ENCODE assay signal across 8 mouse cellular contexts in the genomic region with DNA sequence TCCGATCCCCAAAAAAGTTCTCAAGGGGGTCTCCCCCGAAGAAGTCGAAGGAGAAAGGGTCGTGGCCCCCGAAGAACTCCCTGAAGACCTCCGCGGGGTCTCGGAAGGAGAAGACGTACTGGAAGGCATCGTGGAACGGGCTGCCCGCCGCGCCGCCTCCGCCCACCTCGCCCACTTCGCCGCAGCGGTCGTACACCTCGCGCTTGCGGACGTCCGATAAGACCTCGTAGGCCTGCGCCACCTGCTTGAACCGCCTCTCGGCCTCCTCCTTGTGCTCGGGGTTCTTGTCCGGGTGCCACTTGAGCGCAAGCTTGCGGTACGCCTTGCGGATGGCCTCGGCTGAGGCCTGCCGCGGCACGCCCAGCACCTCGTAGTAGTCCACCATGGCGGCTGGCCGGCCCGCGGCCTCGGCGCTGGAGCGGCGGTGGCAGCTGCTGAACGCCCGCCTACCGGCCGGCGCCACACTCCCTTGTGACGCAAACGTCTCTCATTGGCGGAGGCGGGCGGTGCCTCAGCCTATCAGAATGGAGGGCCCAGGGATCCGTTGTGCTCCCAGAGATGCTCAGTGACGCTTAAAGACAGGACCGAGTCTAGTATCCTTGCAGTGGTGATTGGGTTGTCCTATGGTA. TPM values are rescaled to one million over a fixed set of nuclear protein-coding genes. Genes with fewer than 3 reads are reported as not detected.
DNase-seq lines count a peak whose midpoint lies in the region; ATAC-seq lines count a peak whose summit lies in the region.

Gene Dnajb3, minus strand, starts transcription at position 489 of the 629 bp plus-strand sequence.

- no peaks in the 10 kb centered on the region for H3K9me3 ChIP-seq in heart, embryonic 10.5 days
- no peaks in the 10 kb centered on the region; the same call in 1 of the 2 replicates for H3K9me3 ChIP-seq in kidney, embryonic 14.5 days (ENCODE audit: control insufficient read depth, low read length)
- H3K9me3 ChIP-seq in limb, embryonic 15.5 days, result no peaks in the 10 kb centered on the region
- peaks cover 5% of the 10 kb centered on the region; the same call in 1 of the 2 replicates for H3K9me3 ChIP-seq in midbrain, embryonic 16.5 days (replicated peaks; ENCODE audit: control insufficient read depth, low read length, poor library complexity, severe bottlenecking)
- H3K9me3 ChIP-seq in stomach, embryonic 14.5 days (ENCODE audit: control insufficient read depth, low read depth, low read length), result no peaks in the 10 kb centered on the region; the same call in 1 of the 2 replicates

- 6% methylated on average over 62 of the region's 62 CpGs for WGBS in heart, embryonic 10.5 days
- WGBS in kidney, embryonic 14.5 days, result 7% methylated on average over 62 of the region's 62 CpGs
- WGBS in limb, embryonic 15.5 days, result 6% methylated on average over 62 of the region's 62 CpGs
- WGBS in midbrain, embryonic 16.5 days, result 6% methylated on average over 59 of the region's 62 CpGs
- WGBS in stomach, embryonic 14.5 days, result 4% methylated on average over 62 of the region's 62 CpGs

- peak; percentile 98 for ATAC-seq in kidney, embryonic 14.5 days (ENCODE audit: low FRiP score, low TSS enrichment)
- peak; percentile 92 for ATAC-seq in limb, embryonic 15.5 days (ENCODE audit: insufficient number of reproducible peaks, low FRiP score, low TSS enrichment, low read depth)
- ATAC-seq in midbrain, embryonic 16.5 days, result peak; percentile 100
- peak; percentile 96 for ATAC-seq in stomach, embryonic 14.5 days (ENCODE audit: insufficient number of reproducible peaks, insufficient read depth, low FRiP score, low read depth)

- H3K9ac ChIP-seq in kidney, embryonic 14.5 days (ENCODE audit: low read depth, low read length), result peak within 1 kb of the TSS; percentile 65
- H3K9ac ChIP-seq in limb, embryonic 15.5 days, result peak within 1 kb of the TSS; percentile 54
- peak within 1 kb of the TSS; percentile 74 for H3K9ac ChIP-seq in midbrain, embryonic 16.5 days (ENCODE audit: low read depth, low read length)
- peak within 1 kb of the TSS; percentile 36; the same call in 1 of the 2 replicates for H3K9ac ChIP-seq in stomach, embryonic 14.5 days (replicated peaks; ENCODE audit: low read depth, low read length)

- peak within 1 kb of the TSS; percentile 73 for H3K4me2 ChIP-seq in kidney, embryonic 14.5 days (replicated peaks; ENCODE audit: low read depth, low read length)
- peak within 1 kb of the TSS; percentile 87 for H3K4me2 ChIP-seq in limb, embryonic 15.5 days
- peak within 1 kb of the TSS; percentile 69 for H3K4me2 ChIP-seq in midbrain, embryonic 16.5 days (ENCODE audit: low read length)
- H3K4me2 ChIP-seq in stomach, embryonic 14.5 days (replicated peaks; ENCODE audit: low read depth, low read length), result peak within 1 kb of the TSS; percentile 58

- H3K4me3 ChIP-seq in heart, embryonic 10.5 days, result peak within 1 kb of the TSS; percentile 71
- peak within 1 kb of the TSS; percentile 41 for H3K4me3 ChIP-seq in kidney, embryonic 14.5 days (ENCODE audit: low read length)
- peak within 1 kb of the TSS; percentile 54 for H3K4me3 ChIP-seq in limb, embryonic 15.5 days
- peak within 1 kb of the TSS; percentile 53 for H3K4me3 ChIP-seq in midbrain, embryonic 16.5 days (ENCODE audit: low read depth, low read length)
- H3K4me3 ChIP-seq in stomach, embryonic 14.5 days (ENCODE audit: low read depth, low read length), result peak within 1 kb of the TSS; percentile 38

- H3K27ac ChIP-seq in heart, embryonic 10.5 days, result peak within 1 kb of the TSS; percentile 95
- H3K27ac ChIP-seq in kidney, embryonic 14.5 days (ENCODE audit: low read depth, low read length), result no peak within 1 kb of the TSS
- no peak within 1 kb of the TSS for H3K27ac ChIP-seq in limb, embryonic 15.5 days
- H3K27ac ChIP-seq in midbrain, embryonic 16.5 days (ENCODE audit: low read length), result peak within 1 kb of the TSS; percentile 50
- H3K27ac ChIP-seq in stomach, embryonic 14.5 days (ENCODE audit: low read length), result no peak within 1 kb of the TSS

- no peaks in the 10 kb centered on the region for H3K27me3 ChIP-seq in heart, embryonic 10.5 days (ENCODE audit: insufficient read depth, poor library complexity, severe bottlenecking)
- no peaks in the 10 kb centered on the region for H3K27me3 ChIP-seq in kidney, embryonic 14.5 days (ENCODE audit: control insufficient read depth, insufficient read depth, low read length)
- H3K27me3 ChIP-seq in limb, embryonic 15.5 days, result no peaks in the 10 kb centered on the region
- no peaks in the 10 kb centered on the region for H3K27me3 ChIP-seq in midbrain, embryonic 16.5 days (ENCODE audit: control insufficient read depth, insufficient read depth, low read depth, low read length)
- H3K27me3 ChIP-seq in stomach, embryonic 14.5 days (ENCODE audit: control insufficient read depth, insufficient read depth, low read length), result no peaks in the 10 kb centered on the region

- peak; percentile 98 for DNase-seq in heart, adult 11 months
- no peak for DNase-seq in heart, adult 8-10 months (ENCODE audit: low spot score)
- DNase-seq in embryo, embryonic 9.5 days (ENCODE audit: extremely low spot score), result peak; percentile 85
- DNase-seq in heart, embryonic 10.5 days (ENCODE audit: low spot score), result peak; percentile 94

- peaks cover 11% of the 10 kb centered on the region for H3K4me1 ChIP-seq in heart, embryonic 10.5 days
- no peaks in the 10 kb centered on the region for H3K4me1 ChIP-seq in kidney, embryonic 14.5 days (ENCODE audit: control insufficient read depth, insufficient read depth, low read length)
- peaks cover 10% of the 10 kb centered on the region for H3K4me1 ChIP-seq in limb, embryonic 15.5 days
- H3K4me1 ChIP-seq in midbrain, embryonic 16.5 days (ENCODE audit: control insufficient read depth, insufficient read depth, low read length), result peaks cover 2% of the 10 kb centered on the region; the same call in 1 of the 2 replicates
- no peaks in the 10 kb centered on the region for H3K4me1 ChIP-seq in stomach, embryonic 14.5 days (ENCODE audit: control insufficient read depth, insufficient read depth, low read length)

- no peaks in the 10 kb centered on the region for H3K36me3 ChIP-seq in heart, embryonic 10.5 days
- H3K36me3 ChIP-seq in kidney, embryonic 14.5 days (ENCODE audit: control insufficient read depth, insufficient read depth, low read length), result no peaks in the 10 kb centered on the region
- H3K36me3 ChIP-seq in limb, embryonic 15.5 days, result no peaks in the 10 kb centered on the region
- no peaks in the 10 kb centered on the region for H3K36me3 ChIP-seq in midbrain, embryonic 16.5 days (ENCODE audit: control insufficient read depth, insufficient read depth, low read length)
- no peaks in the 10 kb centered on the region for H3K36me3 ChIP-seq in stomach, embryonic 14.5 days (ENCODE audit: control insufficient read depth, insufficient read depth, low read length)

RNA-seq across cellular contexts. Expression of gene Dnajb3, which starts in this region (rescaled TPM):
- under 1 TPM; 0.26 to 0.60 (median 0.41) TPM for total RNA-seq in heart, adult 8-10 months (2022)
- polyA plus RNA-seq in heart, embryonic 10.5 days (2016; fragmentation: Nextera tagmentation; extraction: Ambion mirVana), result 8.1 and 9.9 TPM in 2 replicates
- 9.6 and 12.7 TPM in 2 replicates for polyA plus RNA-seq in kidney, embryonic 14.5 days (2014; fragmentation: Nextera tagmentation; extraction: Ambion mirVana)
- polyA plus RNA-seq in limb, embryonic 15.5 days (2015; fragmentation: Nextera tagmentation; extraction: Ambion mirVana), result 11.1 and 11.6 TPM in 2 replicates
- 12.8 and 13.1 TPM in 2 replicates for polyA plus RNA-seq in midbrain, embryonic 16.5 days (2015; fragmentation: Nextera tagmentation; extraction: Ambion mirVana)
- 8.7 and 9.4 TPM in 2 replicates for polyA plus RNA-seq in stomach, embryonic 14.5 days (2014; fragmentation: Nextera tagmentation; extraction: Ambion mirVana)

Comparison
In these comparisons a context has a peak if more than half of its experiments do, and no peak if none do; other contexts are left out.
1. H3K27ac ChIP-seq: peak in heart, embryonic 10.5 days (single experiment) and midbrain, embryonic 16.5 days (single experiment); none in kidney, embryonic 14.5 days (single experiment), limb, embryonic 15.5 days (single experiment) and stomach, embryonic 14.5 days (single experiment).
2. Peak in every context shown above with its lines, with median percentiles within 50 percentile points of each other: H3K4me3 ChIP-seq, ATAC-seq, H3K4me2 ChIP-seq and H3K9ac ChIP-seq.